Mouse (Mus musculus) cerebellum, adult (tissue): ENCODE measurements around the gene Mgat4a.
A peak's percentile ranks its signal among the peaks of the same experiment; 100 is the strongest.

Experiments
- ATAC-seq: cut with Nextera tagmentation; 2 replicates; pipeline ENCODE4 v1.9.2; 2017; ENCODE audit warnings: mild to moderate bottlenecking, moderate library complexity, mixed read lengths; ENCODE audit not compliant: insufficient number of reproducible peaks, low FRiP score, low TSS enrichment

Mgat4a gene

DNA sequence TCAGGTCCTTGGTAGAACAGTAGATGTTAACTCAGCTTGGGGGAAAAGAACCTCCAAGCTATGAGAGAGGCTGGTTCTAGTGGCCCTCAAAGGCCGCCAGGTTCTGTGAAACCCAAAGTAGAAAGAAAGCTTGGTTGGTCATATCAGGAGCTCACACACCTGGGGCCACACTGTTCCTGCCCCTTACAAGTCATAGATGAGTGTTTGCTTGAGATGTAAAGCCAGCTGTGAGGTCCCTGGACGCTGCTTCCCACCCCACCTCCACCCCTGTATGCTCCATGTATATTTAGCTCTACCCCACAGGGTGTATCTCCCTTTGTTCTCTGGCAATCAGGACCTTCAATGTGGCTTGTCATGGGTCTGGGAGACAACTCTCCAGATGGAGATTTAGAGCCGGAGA is 132.1 kb downstream of the Mgat4a start:
- no peak for ATAC-seq

DNA sequence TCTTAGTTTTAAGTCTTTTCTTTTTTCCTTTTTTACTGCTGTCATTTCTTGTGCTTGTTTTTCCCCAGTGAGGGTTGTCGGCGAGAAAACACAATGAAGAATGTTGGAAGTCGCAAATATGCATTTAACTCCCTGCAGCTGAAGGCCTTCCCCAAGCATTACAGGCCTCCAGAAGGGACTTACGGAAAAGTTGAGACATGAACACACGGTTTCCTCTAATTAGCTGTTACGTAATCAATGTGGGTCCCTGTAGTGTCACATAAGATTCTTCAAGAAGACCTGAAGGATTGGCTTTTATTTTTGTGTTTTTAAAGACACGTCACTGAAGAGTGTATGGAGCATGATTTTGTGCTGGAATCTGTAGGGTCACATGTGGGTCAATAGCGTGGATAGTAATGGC is 132.8 kb downstream of the Mgat4a start:
- ATAC-seq, result no peak

DNA sequence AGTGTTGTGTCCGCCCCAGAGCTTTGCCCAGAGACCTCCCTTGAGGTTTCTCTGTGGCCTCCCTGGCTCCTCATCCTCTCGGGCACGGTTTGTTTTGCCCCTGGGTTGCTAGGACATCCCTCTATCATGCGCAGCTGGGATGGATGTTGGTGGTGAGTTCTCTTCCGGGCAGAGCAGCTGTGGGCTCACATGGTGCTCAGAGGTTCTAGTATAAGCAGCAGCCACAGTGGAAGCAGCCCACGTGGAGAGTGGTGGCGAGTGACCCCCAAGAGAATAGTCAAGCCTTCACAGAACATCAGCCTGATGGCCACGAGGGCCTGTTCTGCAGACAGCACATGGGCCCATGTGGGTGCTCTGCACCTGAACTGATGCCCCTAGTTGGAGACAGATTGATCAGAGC is 133.6 kb downstream of the Mgat4a start:
- no peak for ATAC-seq

DNA sequence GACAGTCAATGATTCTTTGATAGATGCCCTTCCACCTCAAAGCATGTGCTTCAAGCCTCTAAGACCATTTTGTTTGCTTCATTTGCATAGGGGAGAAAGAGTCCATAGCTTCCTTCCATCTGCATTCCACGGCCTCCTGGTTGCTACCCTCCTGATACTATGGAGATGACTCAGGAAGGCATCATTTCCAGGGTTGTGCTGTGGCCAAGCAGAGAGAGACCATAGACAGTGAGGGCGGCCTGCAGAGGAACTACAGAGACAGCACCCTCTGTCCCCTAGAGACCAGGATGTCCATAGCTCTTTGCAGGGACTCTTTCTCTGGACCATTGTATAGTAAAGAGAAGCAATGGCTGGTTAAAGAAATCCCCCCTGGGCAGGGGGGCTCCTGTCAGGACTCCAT is 135.7 kb downstream of the Mgat4a start:
- no peak for ATAC-seq

DNA sequence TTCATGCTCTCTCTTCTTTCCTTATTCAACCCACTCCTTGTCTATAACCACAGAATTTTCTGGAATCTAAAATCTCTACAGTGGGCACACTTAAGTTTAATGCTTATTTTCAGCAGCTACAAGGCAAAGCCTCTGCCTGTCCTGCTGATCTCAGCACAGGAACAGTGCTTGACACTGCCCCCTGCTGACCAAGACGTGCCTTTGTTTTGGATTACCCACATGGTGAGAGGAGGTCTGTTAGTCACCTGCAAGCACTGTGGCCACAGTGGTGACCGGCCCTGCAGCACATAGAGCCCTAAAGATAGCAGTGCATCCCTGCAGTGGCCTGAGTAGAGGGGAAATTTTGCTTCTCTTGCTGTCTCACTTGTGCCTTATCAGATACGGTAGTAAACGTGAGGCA is 139.1 kb downstream of the Mgat4a start:
- ATAC-seq, result 0 out of 2 replicates have a peak, but pooled peaks have one; percentile 70

DNA sequence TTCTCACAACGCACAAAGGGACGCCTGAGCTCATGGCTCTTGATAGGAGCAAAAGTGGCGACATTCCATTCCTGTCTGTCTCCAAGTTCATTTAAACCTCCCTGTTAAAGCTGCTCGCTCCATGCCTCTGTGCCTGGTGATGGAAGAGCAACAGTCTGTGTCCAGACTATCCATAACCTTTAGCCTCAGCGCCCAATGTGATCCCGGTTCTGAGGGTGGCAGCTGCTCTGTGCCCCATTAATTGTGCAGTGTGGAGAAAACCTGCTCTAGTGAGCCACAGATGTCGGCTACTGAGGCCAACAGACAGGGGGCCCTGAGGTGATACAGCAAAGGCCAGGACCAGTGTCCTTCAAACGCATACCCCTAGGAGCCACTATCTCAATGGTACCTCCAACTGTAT is 141.1 kb downstream of the Mgat4a start:
- ATAC-seq, result no peak

DNA sequence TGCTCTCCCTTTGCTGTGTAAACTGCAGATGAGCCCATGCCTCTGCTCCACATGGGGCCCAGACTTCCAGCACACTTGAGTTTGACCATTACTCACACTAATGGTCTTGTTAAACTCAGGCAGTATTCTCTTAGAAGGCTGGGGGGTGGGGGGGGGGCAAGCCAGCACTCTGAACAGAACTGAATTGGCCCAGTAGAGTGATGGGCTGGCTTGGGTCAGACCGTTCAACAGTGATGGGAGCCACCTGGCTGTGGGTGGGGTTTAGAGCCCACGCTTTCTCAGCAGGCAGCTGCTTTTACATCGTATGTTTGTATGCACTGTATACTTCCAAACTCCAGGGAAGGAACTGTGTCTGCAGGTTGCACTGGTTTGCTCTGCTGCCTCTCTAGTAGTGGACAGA is 141.9 kb downstream of the Mgat4a start:
- ATAC-seq, result no peak

DNA sequence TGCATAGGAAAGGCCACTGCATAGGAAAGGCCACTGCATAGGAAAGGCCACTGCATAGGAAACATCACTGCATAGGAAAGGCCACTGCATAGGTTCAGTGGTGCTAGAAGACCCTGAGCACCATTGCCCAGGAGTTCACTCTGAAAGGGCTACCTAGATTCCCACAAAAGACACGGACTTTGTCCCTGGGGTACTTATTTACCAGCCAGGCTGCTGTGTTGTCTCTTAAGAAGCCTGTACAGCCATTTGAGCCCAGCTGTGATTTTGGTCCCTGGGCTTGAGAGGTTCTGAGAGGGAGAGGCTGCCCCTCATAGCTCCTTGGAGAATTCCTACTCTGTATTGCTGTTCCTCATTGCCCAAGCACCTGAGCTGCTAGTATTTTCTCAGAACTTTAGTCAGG is 144.3 kb downstream of the Mgat4a start:
- no peak for ATAC-seq

DNA sequence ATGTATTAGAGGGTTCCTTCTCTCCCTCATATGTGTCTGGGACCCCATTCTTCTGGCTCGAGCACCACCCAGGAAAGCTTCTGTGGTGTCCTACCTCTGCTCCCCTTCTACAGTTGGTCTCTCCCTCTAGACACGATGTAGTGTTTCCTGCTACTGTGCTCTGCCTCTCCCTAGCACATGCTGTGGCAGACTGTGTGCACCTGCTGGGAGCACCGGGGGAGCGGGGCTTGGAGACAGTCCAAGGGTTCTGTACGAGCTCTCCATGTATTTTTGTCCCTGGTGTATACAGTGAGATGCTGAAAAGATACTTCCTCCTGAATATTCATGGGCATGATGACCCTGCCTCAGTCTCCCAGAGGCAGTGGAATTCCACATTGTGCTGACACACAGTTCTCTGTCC is 147.6 kb downstream of the Mgat4a start:
- ATAC-seq, result no peak
